Mouse (Mus musculus) heart, adult 2 months (tissue): ENCODE measurements around the gene Uevld.

Experiments
- CTCF ChIP-seq: fragments of 200-600 bp; IDR thresholded peaks from 2 replicates; pipeline ENCODE4 v1.8.1; 2022; ENCODE audit warnings: antibody characterized with exemption, mild to moderate bottlenecking, moderate library complexity
- POLR2A ChIP-seq: fragments of 200-500 bp; IDR thresholded peaks from 2 replicates; pipeline ENCODE4 v1.6.1; 2011; ENCODE audit warnings: mild to moderate bottlenecking, low read depth, low read length, control low read depth; ENCODE audit not compliant: insufficient read depth

DNA sequence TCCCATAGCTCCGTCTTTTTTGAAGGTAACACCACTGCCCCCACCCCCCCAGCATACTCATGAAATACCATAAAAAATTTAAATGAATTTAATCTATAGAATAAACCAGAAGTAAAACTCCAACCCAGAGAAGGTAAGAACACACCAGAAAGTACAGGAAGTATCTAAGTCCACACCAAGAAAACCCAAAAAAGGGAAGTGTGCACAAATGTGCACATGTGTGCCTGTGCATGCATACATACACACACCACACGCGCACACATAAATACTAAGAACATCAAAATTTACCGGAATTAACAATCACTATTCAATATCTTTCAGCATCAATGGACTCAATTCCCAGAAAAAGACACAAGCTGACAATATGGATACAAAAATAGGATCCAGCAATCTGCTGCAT, 11.6 kb upstream of the Uevld start:
- no peak for TF ChIP-seq CTCF
- no peak for TF ChIP-seq POLR2A
